Mouse (Mus musculus) forebrain, embryonic 10.5 days (tissue): ENCODE data around the gene Klf16. TPM values are rescaled to one million over a fixed set of nuclear protein-coding genes. Genes with fewer than 3 reads are reported as not detected.

ENCODE experiments used
- DNase-seq: peaks from one replicate; pipeline ENCODE4 v3.0.0-alpha.2; 2017; ENCODE audit warnings: low spot score; ENCODE audit errors: extremely low spot score
- H3K27ac ChIP-seq: fragments of 300-500 bp; sonication (generic); 2 replicates; pipeline ENCODE4 v1.5.1; 2016; ENCODE audit warnings: mild to moderate bottlenecking
- H3K27me3 ChIP-seq: fragments of 300-500 bp; sonication (generic); 2 replicates; pipeline ENCODE4 v1.6.1; 2016; ENCODE audit warnings: mild to moderate bottlenecking; ENCODE audit not compliant: poor library complexity, severe bottlenecking
- H3K36me3 ChIP-seq: fragments of 300-500 bp; sonication (generic); replicated peaks from 2 replicates; pipeline ENCODE4 v1.6.1; 2016; ENCODE audit warnings: mild to moderate bottlenecking, moderate library complexity
- H3K4me1 ChIP-seq: fragments of 300-500 bp; sonication (generic); 2 replicates; pipeline ENCODE4 v1.6.1; 2016
- H3K4me3 ChIP-seq: fragments of 300-500 bp; sonication (generic); 2 replicates; pipeline ENCODE4 v1.5.1; 2016; ENCODE audit warnings: mild to moderate bottlenecking, moderate library complexity
- H3K9me3 ChIP-seq: fragments of 300-500 bp; sonication (generic); 2 replicates; pipeline ENCODE4 v1.6.1; 2016; ENCODE audit warnings: mild to moderate bottlenecking, moderate library complexity
- WGBS: fragments of 180-500 bp; shearing (Covaris S2); methylation state at CpG from one replicate; pipeline ENCODE4 v1.1.7; 2016; 5-methylcytosine and 5-hydroxymethylcytosine counted together
- polyA plus RNA-seq: library from polyadenylated mRNA; unstranded; fragments of >200 nt; fragmentation: Nextera tagmentation; extraction: Ambion mirVana; gene quantifications from 2 replicates; pipeline ENCODE4 v1.2.1, GENCODE M21; 2016

The Klf16 gene
- polyA plus RNA-seq, 1 experiment from 2014 or later: 7.5 TPM

- Histone ChIP-seq H3K9me3 (no peaks in the 10 kb centered on the region), H3K27me3 (no peaks in the 10 kb centered on the region), H3K4me1 (peaks cover 62% of the 10 kb centered on the region), H3K4me3 (peak overlapping the region; percentile 85), H3K36me3 (peaks cover 15% of the 10 kb centered on the region), H3K27ac (peak overlapping the region; percentile 91)
- peak; percentile 51 for DNase-seq
- 6% methylated on average over 8 of the region's 8 CpGs for WGBS
Measured at GRCm38 (mm10) chr10:80578911-80579310, 1.8 kb upstream of the Klf16 start.

GRCm38 (mm10) chr10:80578131-80578750, 1.1 kb upstream of the Klf16 start:
- Histone ChIP-seq H3K27ac (peak overlapping the region; percentile 91), H3K36me3 (peaks cover 9% of the 10 kb centered on the region), H3K9me3 (no peaks in the 10 kb centered on the region), H3K4me1 (peaks cover 62% of the 10 kb centered on the region), H3K4me3 (peak overlapping the region; percentile 85), H3K27me3 (no peaks in the 10 kb centered on the region)
- peak; percentile 86 for DNase-seq
- WGBS: under 1% methylated on average over 29 of the region's 29 CpGs

- Histone ChIP-seq H3K27ac (peak overlapping the region; percentile 91), H3K36me3 (no peaks in the 10 kb centered on the region; the same call in 1 of the 2 replicates), H3K27me3 (no peaks in the 10 kb centered on the region), H3K9me3 (no peaks in the 10 kb centered on the region), H3K4me3 (peak overlapping the region; percentile 85), H3K4me1 (peaks cover 78% of the 10 kb centered on the region)
- under 1% methylated on average over 95 of the region's 96 CpGs for WGBS
- peak; percentile 62 for DNase-seq
Measured at GRCm38 (mm10) chr10:80576351-80577194, 548 bp downstream of the Klf16 start.

- Histone ChIP-seq H3K4me1 (peaks cover 85% of the 10 kb centered on the region), H3K4me3 (peak overlapping the region; percentile 85), H3K9me3 (no peaks in the 10 kb centered on the region), H3K27ac (peak overlapping the region; percentile 91), H3K36me3 (no peaks in the 10 kb centered on the region), H3K27me3 (no peaks in the 10 kb centered on the region)
- DNase-seq: no peak
- 16% methylated on average over 17 of the region's 17 CpGs for WGBS
Measured at GRCm38 (mm10) chr10:80575925-80576324, 1.2 kb downstream of the Klf16 start.

GRCm38 (mm10) chr10:80574896-80575295, 2.2 kb downstream of the Klf16 start:
- Histone ChIP-seq H3K4me3 (peak overlapping the region; percentile 85), H3K4me1 (peaks cover 95% of the 10 kb centered on the region), H3K27ac (no peak overlapping the region), H3K9me3 (no peaks in the 10 kb centered on the region), H3K27me3 (no peaks in the 10 kb centered on the region), H3K36me3 (no peaks in the 10 kb centered on the region)
- WGBS: 79% methylated on average over 3 of the region's 3 CpGs
- DNase-seq: no peak

- 56% methylated on average over 9 of the region's 9 CpGs for WGBS
- Histone ChIP-seq H3K4me3 (peak overlapping the region; percentile 85; the same call in 1 of the 2 replicates), H3K27ac (peak overlapping the region; percentile 13; the same call in 1 of the 2 replicates), H3K9me3 (no peaks in the 10 kb centered on the region), H3K27me3 (no peaks in the 10 kb centered on the region), H3K36me3 (peaks cover 4% of the 10 kb centered on the region), H3K4me1 (peaks cover 98% of the 10 kb centered on the region)
- DNase-seq: no peak
Measured at GRCm38 (mm10) chr10:80573944-80574343, 3.2 kb downstream of the Klf16 start.

- H3K4me3 ChIP-seq: peak overlapping the region; percentile 6; the same call in 1 of the 2 replicates
- DNase-seq: no peak
- no peaks in the 10 kb centered on the region for H3K9me3 ChIP-seq
- H3K27me3 ChIP-seq: no peaks in the 10 kb centered on the region
- no peak overlapping the region for H3K27ac ChIP-seq
- WGBS: 81% methylated on average over 2 of the region's 2 CpGs
- peaks cover 89% of the 10 kb centered on the region for H3K4me1 ChIP-seq
- H3K36me3 ChIP-seq: peaks cover 18% of the 10 kb centered on the region
Measured at GRCm38 (mm10) chr10:80572477-80572876, 4.6 kb downstream of the Klf16 start.

GRCm38 (mm10) chr10:80570871-80571836, 6.0 kb downstream of the Klf16 start:
- Histone ChIP-seq H3K4me3 (peak overlapping the region; percentile 41), H3K27ac (peak overlapping the region; percentile 85), H3K36me3 (peaks cover 24% of the 10 kb centered on the region), H3K4me1 (peaks cover 89% of the 10 kb centered on the region), H3K9me3 (no peaks in the 10 kb centered on the region), H3K27me3 (no peaks in the 10 kb centered on the region)
- WGBS: 21% methylated on average over 30 of the region's 30 CpGs
- peak; percentile 44 for DNase-seq

GRCm38 (mm10) chr10:80570419-80570818, 6.7 kb downstream of the Klf16 start:
- Histone ChIP-seq H3K4me1 (peaks cover 83% of the 10 kb centered on the region), H3K27me3 (no peaks in the 10 kb centered on the region), H3K36me3 (peaks cover 28% of the 10 kb centered on the region), H3K4me3 (peak overlapping the region; percentile 41; the same call in 1 of the 2 replicates), H3K27ac (peak overlapping the region; percentile 85), H3K9me3 (no peaks in the 10 kb centered on the region)
- 85% methylated on average over 10 of the region's 10 CpGs for WGBS
- no peak for DNase-seq

GRCm38 (mm10) chr10:80569664-80570066, 7.5 kb downstream of the Klf16 start:
- 31% methylated on average over 10 of the region's 10 CpGs for WGBS
- H3K9me3 ChIP-seq: no peaks in the 10 kb centered on the region
- H3K36me3 ChIP-seq: peaks cover 30% of the 10 kb centered on the region
- DNase-seq: peak; percentile 52
- no peaks in the 10 kb centered on the region for H3K27me3 ChIP-seq
- H3K4me3 ChIP-seq: peak overlapping the region; percentile 41
- H3K4me1 ChIP-seq: peaks cover 76% of the 10 kb centered on the region
- H3K27ac ChIP-seq: peak overlapping the region; percentile 85

GRCm38 (mm10) chr10:80568876-80569275, 8.2 kb downstream of the Klf16 start:
- peak overlapping the region; percentile 22; the same call in 1 of the 2 replicates for H3K4me3 ChIP-seq
- H3K27me3 ChIP-seq: no peaks in the 10 kb centered on the region
- DNase-seq: no peak
- H3K36me3 ChIP-seq: peaks cover 35% of the 10 kb centered on the region
- peak overlapping the region; percentile 85; the same call in 1 of the 2 replicates for H3K27ac ChIP-seq
- H3K4me1 ChIP-seq: peaks cover 68% of the 10 kb centered on the region
- 94% methylated on average over 29 of the region's 29 CpGs for WGBS
- no peaks in the 10 kb centered on the region for H3K9me3 ChIP-seq
